Mouse (Mus musculus) midbrain, embryonic 16.5 days (tissue): Measurements from ENCODE around the gene Olfr666. TPM values are rescaled to one million over a fixed set of nuclear protein-coding genes. Genes with fewer than 3 reads are reported as not detected.
"Not testable (repeated sequence)": the region's sequence is repeated elsewhere in the genome, so short reads cannot be mapped to it uniquely, and the experiment has no call there.

ENCODE experiments used
- ATAC-seq: fragments of 200-750 bp; cut with Nextera tagmentation; 2 replicates; pipeline ENCODE4 v1.8.0; 2017; ENCODE audit warnings: moderate TSS enrichment
- H3K27ac ChIP-seq: fragments of 300-500 bp; sonication (generic); 2 replicates; pipeline ENCODE4 v1.5.1; 2014; ENCODE audit warnings: mild to moderate bottlenecking, low read length, mixed read lengths
- H3K27me3 ChIP-seq: fragments of 300-500 bp; sonication (generic); 2 replicates; pipeline ENCODE4 v1.6.1; 2014; ENCODE audit warnings: low read depth, low read length, mixed read lengths; ENCODE audit not compliant: control insufficient read depth, insufficient read depth
- H3K36me3 ChIP-seq: fragments of 300-500 bp; sonication (generic); 2 replicates; pipeline ENCODE4 v1.6.1; 2014; ENCODE audit warnings: mild to moderate bottlenecking, low read length, moderate library complexity, mixed read lengths; ENCODE audit not compliant: control insufficient read depth, insufficient read depth
- H3K4me1 ChIP-seq: fragments of 300-500 bp; sonication (generic); 2 replicates; pipeline ENCODE4 v1.6.1; 2014; ENCODE audit warnings: mild to moderate bottlenecking, low read length, mixed read lengths; ENCODE audit not compliant: control insufficient read depth, insufficient read depth
- H3K4me2 ChIP-seq: fragments of 300-500 bp; sonication (generic); 2 replicates; pipeline ENCODE4 v1.6.1; 2014; ENCODE audit warnings: mild to moderate bottlenecking, low read length, mixed read lengths
- H3K4me3 ChIP-seq: fragments of 300-500 bp; sonication (generic); 2 replicates; pipeline ENCODE4 v1.5.1; 2014; ENCODE audit warnings: low read depth, mild to moderate bottlenecking, low read length, moderate library complexity, mixed read lengths
- H3K9ac ChIP-seq: fragments of 300-500 bp; sonication (generic); 2 replicates; pipeline ENCODE4 v1.6.1; 2014; ENCODE audit warnings: low read depth, low read length, mixed read lengths
- H3K9me3 ChIP-seq: fragments of 300-500 bp; sonication (generic); replicated peaks from 2 replicates; pipeline ENCODE4 v1.6.1; 2014; ENCODE audit warnings: mild to moderate bottlenecking, low read length, mixed read lengths; ENCODE audit not compliant: control insufficient read depth, poor library complexity, severe bottlenecking
- WGBS: fragments of 180-500 bp; shearing (Covaris S2); extraction: QIAGEN DNeasy Blood & Tissue Kit; methylation state at CpG from one replicate; pipeline ENCODE4 v1.1.7; 2014; 5-methylcytosine and 5-hydroxymethylcytosine counted together
- polyA plus RNA-seq: library from polyadenylated mRNA; unstranded; fragments of >200 nt; fragmentation: Nextera tagmentation; extraction: Ambion mirVana; gene quantifications from 2 replicates; pipeline ENCODE4 v1.2.1, GENCODE M21; 2015

Olfr666 gene
- not detected in 2 replicates for polyA plus RNA-seq

GRCm38 (mm10) chr7:104895852-104896251 is at the start of gene Olfr666:
TSS of gene Olfr666 (minus strand) at chr7:104895952.
- ATAC-seq: no peak
- no peaks in the 10 kb centered on the region for H3K4me1 ChIP-seq
- H3K27ac ChIP-seq: no peak within 1 kb of the TSS
- 95% methylated on average over 2 of the region's 2 CpGs for WGBS
- H3K36me3 ChIP-seq: no peaks in the 10 kb centered on the region
- H3K27me3 ChIP-seq: no peaks in the 10 kb centered on the region
- H3K4me2 ChIP-seq: no peak within 1 kb of the TSS
- H3K9me3 ChIP-seq: no peaks in the 10 kb centered on the region
- no peak within 1 kb of the TSS for H3K9ac ChIP-seq
- H3K4me3 ChIP-seq: no peak within 1 kb of the TSS

GRCm38 (mm10) chr7:104933940-104934339 is 38.2 kb upstream of the Olfr666 start, which contains the start of gene Olfr669:
TSS of gene Olfr669 (plus strand) at chr7:104934240.
- H3K27ac ChIP-seq: no peak within 1 kb of the TSS
- H3K4me1 ChIP-seq: no peaks in the 10 kb centered on the region
- no peak within 1 kb of the TSS for H3K9ac ChIP-seq
- no peaks in the 10 kb centered on the region for H3K9me3 ChIP-seq
- H3K4me3 ChIP-seq: no peak within 1 kb of the TSS
- WGBS: 93% methylated on average over 1 of the region's 1 CpGs
- no peak within 1 kb of the TSS for H3K4me2 ChIP-seq
- no peaks in the 10 kb centered on the region for H3K36me3 ChIP-seq
- ATAC-seq: no peak
- no peaks in the 10 kb centered on the region for H3K27me3 ChIP-seq

- WGBS: 86% methylated on average over 1 of the region's 1 CpGs
These were observed 32.2 kb upstream of the Olfr666 start, which contains the start of gene Olfr668 for GRCm38 (mm10) chr7:104927957-104928356. TSS of gene Olfr668 (minus strand) at chr7:104928057.

GRCm38 (mm10) chr7:104921382-104921781 is 25.6 kb upstream of the Olfr666 start, which contains the start of gene Olfr667:
TSS of gene Olfr667 (minus strand) at chr7:104921482.
- Histone ChIP-seq H3K27ac (no peak within 1 kb of the TSS), H3K9ac (no peak within 1 kb of the TSS), H3K27me3 (no peaks in the 10 kb centered on the region), H3K9me3 (no peaks in the 10 kb centered on the region), H3K36me3 (no peaks in the 10 kb centered on the region), H3K4me3 (no peak within 1 kb of the TSS), H3K4me1 (no peaks in the 10 kb centered on the region), H3K4me2 (no peak within 1 kb of the TSS)
- WGBS: 85% methylated on average over 1 of the region's 1 CpGs
- ATAC-seq: no peak

More at GRCm38 (mm10) chr7:104927957-104928356, 32.2 kb upstream of the Olfr666 start, which contains the start of gene Olfr668:
- H3K4me1 ChIP-seq: no peaks in the 10 kb centered on the region
- H3K9ac ChIP-seq: no peak within 1 kb of the TSS
- no peak for ATAC-seq
- H3K9me3 ChIP-seq: no peaks in the 10 kb centered on the region
- no peak within 1 kb of the TSS for H3K27ac ChIP-seq
- H3K27me3 ChIP-seq: no peaks in the 10 kb centered on the region
- no peak within 1 kb of the TSS for H3K4me3 ChIP-seq
- no peaks in the 10 kb centered on the region for H3K36me3 ChIP-seq
- no peak within 1 kb of the TSS for H3K4me2 ChIP-seq

DNA sequence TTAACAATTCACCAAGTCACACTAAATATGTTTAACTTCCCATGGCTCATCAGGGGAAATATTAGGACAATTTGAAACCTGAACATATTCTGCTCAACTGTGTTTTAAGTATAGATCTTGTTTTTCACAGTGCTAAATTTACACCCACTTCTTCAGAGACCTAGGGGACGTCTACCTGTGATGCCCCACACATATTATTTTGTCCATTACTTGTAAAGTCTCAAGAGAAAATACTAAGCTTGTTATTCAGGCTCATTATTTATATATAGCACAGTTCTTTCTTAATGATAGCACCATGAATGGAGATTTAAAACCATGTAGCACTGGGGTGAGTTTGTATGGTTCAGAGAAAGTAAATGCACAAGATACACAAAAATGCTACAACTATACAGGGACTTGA is 18.0 kb downstream of the Olfr666 start, which contains the start of gene Olfr665:
Gene Olfr665 (plus strand): TSS at position 301 of the 400 bp plus-strand sequence.
- Histone ChIP-seq H3K4me3 (no peak within 1 kb of the TSS), H3K36me3 (no peaks in the 10 kb centered on the region), H3K9me3 (no peaks in the 10 kb centered on the region), H3K9ac (no peak within 1 kb of the TSS), H3K4me1 (no peaks in the 10 kb centered on the region), H3K27ac (no peak within 1 kb of the TSS), H3K4me2 (no peak within 1 kb of the TSS), H3K27me3 (no peaks in the 10 kb centered on the region)
- WGBS: 47% methylated on average over 1 of the region's 1 CpGs
- no peak for ATAC-seq

DNA sequence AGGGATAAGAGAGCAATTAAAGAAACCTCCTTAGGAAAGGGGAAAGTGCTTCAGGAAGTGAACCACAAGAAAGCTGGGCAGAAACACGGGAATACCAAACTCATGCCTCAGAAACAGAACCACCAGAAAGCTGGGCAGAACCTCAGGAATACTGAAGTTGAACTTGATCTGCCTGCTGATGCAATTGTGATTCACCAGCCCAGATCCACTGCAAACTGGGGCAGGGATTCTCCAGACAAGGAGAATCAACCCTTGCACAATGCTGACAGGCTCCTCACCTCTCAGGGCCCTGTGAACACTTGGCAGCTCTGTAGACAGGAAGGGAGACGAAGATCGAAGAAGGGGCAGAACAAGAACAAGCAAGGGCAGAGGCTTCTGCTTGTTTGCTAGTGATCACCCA is 34.4 kb downstream of the Olfr666 start:
- Histone ChIP-seq H3K27me3 (no peaks in the 10 kb centered on the region), H3K27ac (no peak overlapping the region), H3K4me2 (no peak overlapping the region), H3K36me3 (no peaks in the 10 kb centered on the region), H3K9me3 (no peaks in the 10 kb centered on the region), H3K4me1 (no peaks in the 10 kb centered on the region), H3K9ac (no peak overlapping the region), H3K4me3 (no peak overlapping the region)
- WGBS: 94% methylated on average over 3 of the region's 3 CpGs
- no peak for ATAC-seq

- Histone ChIP-seq H3K9ac (no peak overlapping the region), H3K4me2 (no peak overlapping the region)
- WGBS: 86% methylated on average over 1 of the region's 1 CpGs
These were observed 38.1 kb downstream of the Olfr666 start for GRCm38 (mm10) chr7:104857683-104858082.

GRCm38 (mm10) chr7:104856709-104857108 is 39.0 kb downstream of the Olfr666 start, which contains the start of gene Usp17la:
TSS of gene Usp17la (plus strand) at chr7:104857009.
- not testable (repeated sequence) for H3K27ac ChIP-seq, H3K4me2 ChIP-seq, H3K36me3 ChIP-seq, H3K27me3 ChIP-seq, H3K9ac ChIP-seq, H3K9me3 ChIP-seq, H3K4me1 ChIP-seq, H3K4me3 ChIP-seq, ATAC-seq
- WGBS: 75% methylated on average over 2 of the region's 2 CpGs

More at GRCm38 (mm10) chr7:104857683-104858082, 38.1 kb downstream of the Olfr666 start:
- no peaks in the 10 kb centered on the region for H3K27me3 ChIP-seq
- no peaks in the 10 kb centered on the region for H3K36me3 ChIP-seq
- no peak for ATAC-seq
- no peak overlapping the region for H3K27ac ChIP-seq
- no peaks in the 10 kb centered on the region for H3K4me1 ChIP-seq
- H3K9me3 ChIP-seq: no peaks in the 10 kb centered on the region
- no peak overlapping the region for H3K4me3 ChIP-seq

DNA sequence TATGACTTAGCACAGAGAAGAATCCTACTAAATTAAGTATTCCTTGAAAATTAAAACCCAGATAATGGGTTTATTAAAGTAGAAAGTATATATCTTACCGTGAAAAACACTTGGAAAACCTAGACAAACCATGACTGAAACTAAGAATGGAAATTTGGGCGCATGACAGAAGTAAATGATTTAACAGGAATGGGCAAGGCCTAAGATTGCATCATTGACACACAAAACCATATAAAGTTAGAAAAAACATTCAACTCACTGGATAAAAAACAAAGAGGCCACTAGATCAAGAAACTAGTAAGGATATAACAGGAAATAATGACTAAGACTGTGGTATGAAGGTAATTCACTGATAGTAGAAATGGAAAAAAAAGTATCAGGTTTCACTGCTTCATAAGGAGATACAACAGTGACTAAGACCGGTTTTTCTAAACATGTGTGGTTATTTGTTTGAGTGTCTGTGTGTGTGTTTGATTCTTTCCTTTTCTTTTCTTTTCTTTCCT is 40.5 kb downstream of the Olfr666 start:
- 84% methylated on average over 3 of the region's 3 CpGs for WGBS
- no peak overlapping the region for H3K9ac ChIP-seq
- no peak overlapping the region for H3K27ac ChIP-seq
- H3K4me1 ChIP-seq: no peaks in the 10 kb centered on the region
- H3K27me3 ChIP-seq: no peaks in the 10 kb centered on the region
- H3K4me2 ChIP-seq: no peak overlapping the region
- H3K36me3 ChIP-seq: no peaks in the 10 kb centered on the region
- no peaks in the 10 kb centered on the region for H3K9me3 ChIP-seq
- no peak overlapping the region for H3K4me3 ChIP-seq
- no peak for ATAC-seq
